Mouse (Mus musculus): ENCODE measurements around the gene Fyb.

Fyb gene

DNA sequence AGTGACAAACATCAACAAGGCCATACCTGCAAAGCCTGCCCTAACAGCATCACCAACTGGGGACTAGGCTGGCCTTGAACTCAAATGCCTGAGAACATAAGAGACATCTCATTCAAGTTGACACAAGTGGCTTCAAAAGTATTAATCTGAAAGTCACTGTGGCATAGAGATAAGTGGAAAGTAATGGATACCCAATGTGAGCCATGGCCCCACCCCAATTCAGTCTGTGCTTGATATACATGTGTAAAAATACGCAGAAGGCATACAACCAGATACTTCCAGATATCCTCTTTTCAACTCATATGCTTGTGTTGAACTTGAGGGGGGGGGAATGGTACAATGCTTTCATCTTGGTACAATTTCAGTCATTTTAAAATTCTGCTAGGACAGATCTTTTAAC is 124.4 kb downstream of the Fyb start:
- intact Hi-C loops (cut with DNase I), result no loop called here

DNA sequence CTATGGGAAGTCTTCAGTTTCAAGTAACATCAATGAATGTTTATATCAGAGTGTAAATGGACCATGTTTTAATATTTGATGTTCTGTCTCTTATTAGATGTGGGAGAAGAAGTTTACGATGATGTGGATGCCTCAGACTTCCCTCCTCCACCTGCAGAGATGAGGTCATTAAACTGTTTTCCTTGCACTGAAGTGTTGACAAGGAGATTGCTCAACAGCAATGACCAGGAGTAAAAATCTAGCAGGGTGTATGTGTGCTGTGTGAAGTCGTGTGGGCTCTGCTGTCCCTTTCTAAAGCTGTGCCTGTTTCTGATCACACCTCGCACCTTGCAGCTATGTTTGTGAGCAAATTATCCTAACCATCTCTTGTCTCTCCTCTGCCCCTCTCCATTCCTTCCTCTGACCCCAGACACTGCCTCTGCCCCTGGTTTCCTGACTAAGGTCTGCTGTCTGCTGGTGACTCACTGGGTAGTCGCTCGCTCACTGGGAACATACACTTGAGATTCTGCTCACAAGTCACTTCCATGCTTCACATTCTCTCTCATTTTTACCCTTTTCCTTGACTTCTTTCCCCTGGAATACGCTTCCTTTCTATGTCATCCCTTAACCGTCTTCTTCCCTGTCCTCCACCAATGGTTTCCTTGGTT is 126.2 kb downstream of the Fyb start:
- intact Hi-C loops (cut with DNase I), result no loop called here

DNA sequence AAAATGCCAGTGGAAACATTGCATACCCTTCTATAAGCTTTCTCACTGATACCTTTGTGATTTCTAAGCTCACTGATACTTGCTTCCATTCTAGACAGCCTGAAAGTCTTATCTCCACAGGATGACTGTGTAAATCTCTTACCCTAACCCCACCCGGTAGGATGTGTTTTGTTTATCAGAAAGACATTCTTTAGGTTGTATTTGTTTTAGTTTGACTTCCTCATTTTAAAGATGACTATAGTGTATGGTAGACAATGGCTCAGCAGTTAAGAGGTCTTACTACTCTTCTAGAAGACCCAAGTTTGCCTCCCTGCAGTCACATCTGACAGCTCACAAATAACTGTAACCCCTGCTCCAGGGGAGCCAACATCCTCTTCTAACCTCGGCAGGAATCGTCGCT is 130.4 kb downstream of the Fyb start:
- intact Hi-C loops (cut with DNase I), result no loop called here

DNA sequence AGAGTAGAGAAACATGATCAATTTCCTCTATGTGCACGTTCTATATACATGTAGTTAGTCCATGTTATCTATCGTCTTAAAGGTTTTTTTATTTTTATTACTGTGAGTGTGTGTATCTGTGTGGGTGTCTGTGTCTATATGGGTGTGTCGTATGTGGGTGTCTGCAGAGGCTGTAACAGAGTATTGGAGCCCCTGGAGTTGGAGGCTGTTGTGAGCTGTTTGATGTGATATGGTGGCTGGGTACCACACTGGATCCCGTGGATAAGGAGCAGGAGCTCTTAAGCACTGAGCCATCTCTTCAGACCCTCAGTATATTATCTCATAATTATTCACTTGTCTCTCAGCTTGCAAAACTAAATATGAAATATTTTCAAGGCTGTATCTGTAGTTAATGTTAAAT is 135.4 kb downstream of the Fyb start:
- intact Hi-C loops (cut with DNase I), result no loop called here

DNA sequence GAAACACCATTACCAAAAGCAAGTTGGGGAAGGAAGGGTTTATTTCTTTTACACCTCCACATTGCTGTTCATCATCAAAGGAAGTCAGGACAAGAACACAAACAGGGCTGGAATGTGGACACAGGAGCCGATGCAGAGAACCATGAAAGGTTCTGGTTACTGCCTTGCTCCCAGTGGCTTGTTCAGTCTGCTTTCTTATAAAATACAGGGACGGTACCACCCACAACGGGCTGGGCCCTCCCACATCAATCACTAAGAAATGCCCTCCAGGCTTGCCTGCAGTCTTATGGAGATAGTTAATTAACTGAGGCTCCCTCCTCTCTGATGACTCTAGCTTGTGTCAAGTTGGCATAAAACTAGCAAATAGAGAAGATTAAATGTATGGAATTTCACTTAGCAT is 139.3 kb downstream of the Fyb start:
- intact Hi-C loops (cut with DNase I), result no loop called here

DNA sequence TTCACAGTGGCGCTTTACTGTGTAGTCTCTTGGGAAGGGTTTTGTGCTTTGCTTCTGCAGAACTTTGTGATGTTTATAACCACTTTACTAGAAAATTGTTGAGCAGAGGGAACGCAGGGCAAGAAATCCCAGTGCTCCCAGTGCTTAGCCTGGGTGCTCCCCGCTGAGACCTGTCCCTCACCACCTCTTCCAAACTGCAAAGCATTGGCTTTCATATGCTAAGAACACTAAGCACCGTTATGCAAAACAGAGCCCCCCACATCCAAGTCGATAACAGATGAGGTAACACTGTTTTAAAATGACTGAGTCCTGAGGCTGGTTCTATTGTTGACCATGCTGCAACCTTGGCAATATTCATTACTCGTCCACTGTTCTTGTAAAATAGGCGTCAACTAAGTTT is 141.3 kb downstream of the Fyb start:
- intact Hi-C loops (cut with DNase I), result no loop called here

DNA sequence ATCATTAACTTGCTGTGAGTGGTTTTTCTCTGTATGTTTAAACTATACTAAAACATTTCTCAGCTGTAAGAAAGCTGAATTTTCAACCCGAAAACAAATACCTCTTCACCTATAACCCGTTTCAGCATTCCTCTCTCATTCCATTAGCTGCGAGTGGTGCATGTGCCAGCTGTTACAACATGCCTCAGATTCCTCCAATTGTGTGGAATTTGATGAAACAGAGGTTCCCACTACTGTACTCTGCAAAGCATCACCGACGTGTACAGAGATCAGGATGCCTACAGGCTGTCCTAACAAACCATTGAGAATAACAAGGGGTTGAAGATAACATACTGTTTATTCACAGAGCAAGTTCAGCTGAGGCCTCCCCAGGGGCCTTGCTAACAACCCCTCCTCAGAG is 143.4 kb downstream of the Fyb start:
- intact Hi-C loops (cut with DNase I), result no loop called here

DNA sequence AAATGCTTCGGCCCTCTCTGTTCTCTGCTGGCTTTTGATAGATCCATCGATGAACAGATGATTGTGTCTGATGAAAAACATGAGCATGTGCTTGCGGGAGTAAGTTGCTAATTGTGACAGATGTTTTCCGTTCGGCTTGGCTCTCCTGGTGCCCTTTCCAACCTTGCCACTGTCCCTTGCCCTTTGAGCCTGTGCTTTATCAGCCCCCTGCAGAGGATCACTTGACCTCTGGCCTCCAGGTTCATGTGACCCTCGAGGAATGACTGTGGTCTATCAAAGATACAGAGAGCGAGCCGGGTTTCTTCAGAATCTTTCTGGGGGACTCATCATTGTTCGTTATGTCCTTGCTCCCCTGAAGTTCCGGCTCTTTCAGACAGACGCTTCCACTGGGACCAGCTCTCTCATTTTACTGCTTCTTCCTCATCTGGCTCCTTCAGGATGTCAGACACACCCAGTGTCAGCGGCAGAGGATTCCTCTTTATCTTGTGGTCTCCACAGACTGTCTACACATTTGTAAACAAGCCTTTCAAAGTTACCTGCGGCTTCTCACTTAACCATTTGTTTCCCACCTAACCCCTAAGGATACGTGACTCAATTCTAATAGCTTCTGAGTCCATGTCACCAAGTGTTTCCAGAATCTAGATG is 146.3 kb downstream of the Fyb start:
- intact Hi-C loops (cut with DNase I), result no loop called here

DNA sequence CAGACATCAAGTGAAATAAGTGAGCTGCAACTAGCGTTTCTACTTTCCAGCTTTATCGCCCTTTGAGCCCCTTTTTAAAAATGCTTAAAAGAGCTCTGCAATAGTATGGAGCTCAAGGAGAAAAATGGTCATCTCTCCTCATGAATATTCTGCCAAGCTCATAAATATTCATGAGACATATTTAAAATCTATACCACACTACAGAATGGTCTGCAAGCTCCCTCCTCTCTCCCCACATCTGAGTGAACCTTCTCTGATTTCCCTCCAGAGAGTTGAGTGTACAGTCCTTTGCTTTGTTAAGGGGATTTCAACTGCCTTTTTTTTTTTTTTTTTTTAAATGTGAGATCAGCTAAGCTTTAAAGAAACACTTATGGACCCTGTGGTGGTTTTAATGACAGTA is 155.8 kb downstream of the Fyb start:
- intact Hi-C loops (cut with DNase I), result no loop called here

DNA sequence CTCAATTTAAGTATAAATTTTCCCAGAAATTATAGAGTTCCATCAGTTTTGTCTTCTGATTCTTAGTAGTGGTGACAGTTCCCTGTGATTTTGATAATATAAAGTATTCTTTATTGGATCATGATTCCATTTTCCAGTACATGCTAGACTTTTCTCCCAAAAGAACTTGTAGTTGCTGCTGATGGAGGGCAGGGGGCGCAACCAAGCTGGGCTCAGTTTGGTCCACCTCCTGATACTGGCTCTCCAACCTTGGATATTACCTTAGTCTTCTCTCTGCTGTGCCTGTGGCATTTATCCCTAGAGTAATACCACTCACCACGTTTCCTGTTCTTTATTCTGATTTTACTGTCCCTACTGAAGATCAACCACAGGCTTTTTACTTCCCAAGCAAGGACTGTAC is 179.5 kb downstream of the Fyb start:
- intact Hi-C loops (cut with DNase I), result loop anchor here (10.0 kb wide), 1 partner anchor 63 kb away; no protein-coding TSS in a partner anchor

DNA sequence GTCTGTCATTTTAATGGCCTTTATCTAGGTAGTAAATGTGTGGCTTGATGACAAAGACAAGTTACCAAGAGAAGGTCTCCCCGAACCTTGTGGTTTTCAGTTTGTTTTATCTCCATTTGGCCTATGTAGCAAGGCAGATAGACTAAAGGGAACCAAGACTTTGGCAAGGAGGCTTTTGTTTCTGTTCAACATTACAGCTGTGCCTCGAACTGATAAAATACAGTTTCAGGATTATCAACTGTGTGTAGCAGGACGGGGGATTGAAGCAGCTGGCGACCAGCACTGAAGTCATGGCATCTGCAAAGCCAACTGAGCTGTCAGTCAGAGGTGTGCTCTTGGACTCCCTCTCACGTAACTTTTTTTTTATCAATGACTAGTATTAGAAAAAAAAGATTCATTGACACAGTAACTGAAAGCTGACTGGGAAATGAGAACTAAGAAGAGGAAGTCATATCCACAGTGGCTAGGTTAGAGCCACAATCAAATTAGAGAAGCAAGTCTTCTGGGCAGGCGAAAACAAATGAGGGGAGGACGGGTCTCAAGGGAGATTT is 182.8 kb downstream of the Fyb start:
- intact Hi-C loops (cut with DNase I), result loop anchor here (10.0 kb wide), 1 partner anchor 59 kb away; no protein-coding TSS in a partner anchor

DNA sequence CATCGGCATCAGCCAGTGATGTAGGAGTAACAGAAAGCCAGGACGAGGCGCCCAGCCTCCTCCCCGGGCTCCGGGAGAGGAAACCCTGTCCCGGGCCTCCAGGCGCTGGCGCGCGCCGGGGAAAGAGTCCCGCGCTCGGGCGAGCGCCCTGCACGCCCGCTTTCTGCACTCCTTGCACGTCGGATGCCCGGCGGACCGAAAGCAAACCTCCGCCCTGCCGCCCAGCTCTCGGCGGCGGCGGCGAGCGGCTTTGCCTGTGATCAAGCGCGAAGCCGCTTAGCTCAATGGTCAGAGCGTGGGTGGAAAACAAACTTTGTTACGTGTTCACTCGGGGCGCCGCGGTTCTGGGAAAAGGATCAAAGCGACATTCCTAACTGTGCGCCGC is 184.9 kb downstream of the Fyb start:
- intact Hi-C loops (cut with DNase I), result loop anchor here (10.0 kb wide), 1 partner anchor 57 kb away; no protein-coding TSS in a partner anchor

DNA sequence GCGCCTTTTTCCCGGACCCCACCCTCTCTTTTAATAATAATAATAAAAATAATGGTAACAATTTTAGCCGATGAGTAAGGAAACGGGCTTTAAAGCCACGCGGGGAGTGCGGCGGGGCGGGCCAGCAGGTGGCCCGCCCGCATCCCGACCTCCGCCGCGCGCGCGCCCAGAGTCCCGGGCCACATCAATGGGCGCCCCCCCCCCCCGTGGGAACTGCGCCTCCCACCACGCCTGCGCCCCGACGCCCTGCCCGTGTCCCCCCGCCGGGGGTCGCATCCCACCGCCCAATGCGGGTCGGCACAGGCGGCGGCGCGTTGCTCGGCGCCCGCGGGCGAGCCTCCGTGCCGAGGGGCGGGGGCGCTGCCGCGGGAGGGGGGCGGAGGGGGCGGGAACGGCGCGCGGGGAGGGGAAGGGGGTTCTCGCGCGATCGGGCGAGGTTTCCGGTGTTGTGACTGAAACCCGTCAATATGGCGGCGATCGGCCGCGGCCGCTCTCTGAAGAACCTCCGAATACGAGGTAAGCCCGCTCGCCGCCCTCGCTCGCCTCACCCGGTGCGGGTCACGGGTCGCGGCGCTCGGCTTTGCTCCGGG is 185.4 kb downstream of the Fyb start, which contains the start of gene Rictor:
Rictor (plus strand) TSS at position 444 of the 590 bp plus-strand sequence.
- intact Hi-C loops (cut with DNase I), result loop anchor here (10.0 kb wide), 1 partner anchor 57 kb away; no protein-coding TSS in a partner anchor

DNA sequence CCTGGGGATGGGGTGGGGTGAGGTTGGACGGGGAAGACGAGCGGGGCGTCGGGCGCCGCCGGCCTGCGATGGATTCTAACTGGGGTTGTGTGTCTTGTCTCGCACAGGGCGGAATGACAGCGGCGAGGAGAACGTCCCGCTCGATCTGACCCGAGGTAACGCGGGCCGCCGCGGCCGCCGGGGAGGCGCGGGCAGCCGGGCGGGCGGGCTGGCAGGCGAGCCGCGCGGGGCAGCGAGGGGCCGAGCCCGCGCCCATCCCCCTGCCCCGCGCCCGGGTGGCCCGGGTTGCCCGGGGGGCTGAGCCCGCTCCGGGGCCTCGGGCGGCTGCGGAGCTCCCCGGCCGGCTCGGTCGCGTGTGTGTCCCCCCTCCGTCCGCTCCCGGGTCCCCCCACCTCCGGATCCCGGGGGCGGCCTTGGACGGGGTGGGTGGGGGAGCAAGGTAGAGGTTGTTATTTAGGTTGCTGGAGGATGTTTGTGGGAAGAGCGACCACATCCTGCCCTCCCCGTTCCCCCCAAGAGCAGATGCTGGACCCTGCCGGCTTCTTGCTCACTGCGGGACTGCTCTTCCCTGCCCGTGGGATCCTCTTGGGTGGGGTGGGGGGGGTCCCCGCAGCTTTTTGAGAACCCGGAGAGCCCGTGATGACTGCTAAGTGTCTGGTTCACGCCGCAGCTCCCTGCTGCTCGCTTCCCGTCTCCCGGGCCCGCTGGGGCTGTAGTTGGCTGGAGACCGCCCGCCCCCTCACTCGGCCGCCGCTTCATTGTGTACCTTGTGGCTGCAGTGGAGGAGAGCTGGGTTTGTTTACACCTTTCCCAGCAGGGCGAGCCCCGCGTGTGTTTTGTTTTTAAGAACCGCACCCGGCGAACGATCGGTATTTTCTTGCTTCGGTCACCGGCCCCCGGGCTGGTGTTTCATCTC is 186.1 kb downstream of the Fyb start:
- intact Hi-C loops (cut with DNase I), result loop anchor here (10.0 kb wide), 1 partner anchor 56 kb away; no protein-coding TSS in a partner anchor

DNA sequence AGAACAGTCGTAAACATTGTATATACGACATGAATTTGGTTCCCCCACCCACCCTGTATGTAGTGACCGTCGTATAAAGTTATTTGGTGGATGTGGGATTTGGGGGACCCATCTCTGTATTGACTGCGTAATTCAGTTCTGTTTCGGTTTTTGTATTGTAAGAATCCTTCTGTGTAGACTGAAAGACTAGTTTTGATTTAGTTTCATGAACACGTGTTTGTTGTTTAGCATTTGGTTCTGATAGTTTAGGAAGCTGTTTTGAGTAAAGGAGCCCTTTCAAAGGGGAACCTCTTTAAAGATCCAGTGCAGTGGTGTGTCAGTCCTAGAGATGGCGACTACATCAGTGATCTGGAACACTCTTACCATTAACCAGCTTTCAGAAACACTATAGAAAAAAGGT is 187.0 kb downstream of the Fyb start:
- intact Hi-C loops (cut with DNase I), result loop anchor here (10.0 kb wide), 1 partner anchor 55 kb away; no protein-coding TSS in a partner anchor

DNA sequence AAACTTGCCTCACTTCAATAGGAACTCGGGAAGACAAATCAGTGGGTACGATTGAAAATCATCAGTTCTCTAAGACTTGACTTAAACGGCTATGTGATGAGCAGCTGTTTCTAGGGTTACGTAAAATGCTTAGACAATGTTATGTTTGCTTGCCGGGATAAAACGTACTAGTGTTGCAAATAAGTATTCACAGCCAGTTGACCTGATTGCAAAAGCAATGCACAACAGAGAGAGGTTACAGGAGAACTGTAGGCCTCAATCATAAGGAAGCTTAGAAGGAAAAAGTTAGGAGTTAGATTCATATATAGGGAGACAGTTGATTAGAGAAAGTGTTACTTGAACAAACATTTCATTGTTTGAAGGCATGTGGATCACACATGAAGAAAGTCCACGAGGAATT is 187.7 kb downstream of the Fyb start:
- intact Hi-C loops (cut with DNase I), result no loop called here

DNA sequence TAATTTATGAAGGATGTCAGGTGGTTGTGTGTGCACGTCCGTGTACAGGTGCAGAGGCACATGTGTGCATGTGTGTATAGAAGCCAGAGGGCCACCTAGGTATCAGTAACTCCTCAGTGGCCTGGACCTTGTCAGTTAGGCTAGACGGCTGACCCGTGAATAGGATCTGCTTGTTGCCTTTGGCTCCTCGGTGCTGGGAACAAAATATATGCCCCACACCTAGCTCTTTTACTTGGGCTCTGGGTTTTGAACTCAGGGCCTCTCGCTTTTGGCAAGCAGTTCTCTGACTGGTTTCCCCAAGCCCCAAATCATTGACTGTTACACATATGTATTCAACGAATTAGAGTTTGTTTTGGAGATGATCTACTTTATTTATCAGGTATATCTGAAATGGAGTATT is 188.6 kb downstream of the Fyb start:
- intact Hi-C loops (cut with DNase I), result no loop called here

Data from adrenal gland (tissue).